Mouse (Mus musculus): ENCODE data around the gene Ring1.
A peak's percentile ranks its signal among the peaks of the same experiment; 100 is the strongest.

- peak; percentile 44; the same call in 1 of the 2 replicates for TF ChIP-seq CTCF (IDR thresholded peaks at IDR 0.05; ENCODE audit: borderline replicate concordance, control insufficient read depth, extremely low read depth, insufficient read depth, low read length, poor library complexity)
- peak; percentile 87 for TF ChIP-seq POLR2A (IDR thresholded peaks at IDR 0.05; ENCODE audit: control insufficient read depth, extremely low read depth, insufficient read depth, low read length, poor library complexity)
Observed at GRCm38 (mm10) chr17:33981192-33981909, 43.1 kb downstream of the Ring1 start.

Measured in thymus, adult 2 months (tissue).